Mouse (Mus musculus) hindlimb bud, embryonic 11.5 days (tissue): ENCODE data around the gene Hba-a1.
"Not testable (repeated sequence)": the region's sequence is repeated elsewhere in the genome, so short reads cannot be mapped to it uniquely, and the experiment has no call there.

Source experiments
- DNase-seq: peaks from one replicate; pipeline ENCODE4 v3.0.0-alpha.2; 2012; ENCODE audit warnings: low read depth, low spot score; ENCODE audit errors: extremely low spot score

Hba-a1 gene

DNA sequence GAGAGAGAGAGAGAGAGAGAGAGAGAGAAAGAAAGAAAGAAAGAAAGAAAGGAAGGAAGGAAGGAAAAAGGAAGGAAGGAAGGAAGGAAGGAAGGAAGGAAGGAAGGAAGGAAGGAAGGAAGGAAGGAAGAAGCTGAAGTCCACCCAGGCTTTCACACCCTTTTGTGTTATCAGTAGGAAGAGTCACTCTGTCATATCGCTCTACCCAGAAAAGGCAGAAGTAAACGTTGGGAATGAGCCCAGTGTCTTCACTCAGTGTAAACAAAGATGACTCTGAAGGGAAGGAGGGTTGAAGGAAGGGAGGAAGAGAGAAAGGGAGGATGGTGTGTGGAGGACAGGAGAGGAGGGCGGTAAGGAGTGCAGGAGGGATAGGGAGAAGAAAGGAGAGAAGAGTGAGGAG lies 10.2 kb downstream of the Hba-a1 start:
- DNase-seq = not testable (repeated sequence)

DNA sequence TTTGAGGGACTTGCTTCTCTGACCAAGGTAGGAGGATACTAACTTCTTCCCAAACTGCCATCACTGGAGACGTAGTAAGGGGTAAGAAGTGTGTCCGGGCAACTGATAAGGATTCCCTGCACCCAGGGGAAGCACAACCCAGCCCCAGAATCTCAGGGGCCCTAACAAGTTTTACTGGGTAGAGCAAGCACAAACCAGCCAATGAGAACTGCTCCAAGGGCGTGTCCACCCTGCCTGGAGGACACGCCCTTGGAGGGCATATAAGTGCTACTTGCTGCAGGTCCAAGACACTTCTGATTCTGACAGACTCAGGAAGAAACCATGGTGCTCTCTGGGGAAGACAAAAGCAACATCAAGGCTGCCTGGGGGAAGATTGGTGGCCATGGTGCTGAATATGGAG lies 12.9 kb downstream of the Hba-a1 start, which contains the start of gene Hba-a2:
Hba-a2 (plus strand) TSS at position 287 of the 400 bp plus-strand sequence.
- not testable (repeated sequence) for DNase-seq

DNA sequence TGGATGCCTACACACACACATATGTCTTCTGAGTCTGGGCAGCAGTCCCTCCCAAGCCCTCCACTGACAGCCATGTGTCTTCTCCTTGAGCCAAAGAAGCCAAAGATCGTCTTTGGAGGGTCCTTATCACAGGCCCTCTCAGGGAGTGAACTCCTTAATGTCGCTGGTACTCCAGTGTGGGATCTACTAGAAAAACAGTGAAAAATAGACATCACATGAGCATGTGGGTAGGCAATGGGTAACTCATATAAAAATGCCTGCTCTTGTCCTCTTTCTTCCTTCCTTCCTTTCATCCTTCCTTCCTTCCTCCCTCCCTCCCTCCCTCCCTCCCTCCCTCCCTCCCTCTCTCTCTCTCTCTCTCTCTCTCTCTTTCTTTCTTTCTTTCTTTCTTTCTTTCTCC lies 14.1 kb downstream of the Hba-a1 start:
- DNase-seq = not testable (repeated sequence)

DNA sequence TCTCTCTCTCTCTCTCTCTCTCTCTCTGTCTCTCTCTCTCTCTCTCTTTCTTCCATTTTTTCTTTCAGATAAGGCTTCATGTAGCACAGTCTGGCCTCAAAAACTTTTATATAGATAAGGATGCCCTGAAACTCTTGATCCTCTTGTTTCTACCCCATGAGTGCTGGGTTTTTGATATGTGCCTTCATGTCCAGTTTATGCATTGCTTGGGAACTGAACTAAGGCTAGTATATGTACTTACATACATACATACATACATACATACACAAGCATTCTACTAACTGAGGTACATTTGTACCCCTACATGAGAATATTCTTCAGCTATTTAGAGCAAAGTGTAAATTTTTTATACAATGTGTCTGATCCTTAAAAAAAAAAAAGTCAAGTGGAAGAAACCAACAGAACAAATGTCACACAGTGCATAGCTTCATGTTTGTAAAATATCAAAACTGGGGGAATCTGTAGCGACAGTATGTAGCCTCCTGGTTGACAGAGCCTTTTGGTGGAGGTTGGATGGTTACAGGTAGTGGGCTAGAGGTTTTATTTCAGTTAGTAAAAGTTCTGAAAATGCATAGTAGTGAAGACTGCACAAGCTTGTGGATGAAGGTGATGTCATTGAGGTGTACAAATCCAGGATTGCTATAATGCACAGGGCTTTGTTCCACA lies 14.7 kb downstream of the Hba-a1 start:
- DNase-seq = no peak

DNA sequence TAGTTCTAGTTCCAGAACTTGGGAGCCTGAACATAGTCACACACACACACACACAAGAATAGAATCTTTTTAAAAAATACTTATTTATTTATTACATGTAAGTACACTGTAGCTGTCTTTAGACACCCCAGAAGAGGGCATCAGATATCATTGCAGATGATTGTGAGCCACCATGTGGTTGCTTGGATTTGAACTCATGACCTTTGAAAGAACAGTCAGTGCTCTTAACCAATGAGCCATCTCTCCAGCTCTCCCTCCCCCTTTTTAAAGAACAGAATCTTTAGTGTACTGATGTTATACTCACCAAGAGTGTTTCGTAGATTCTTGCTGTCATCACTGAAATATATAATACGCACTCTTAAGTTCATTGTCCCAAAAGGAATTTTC lies 15.2 kb downstream of the Hba-a1 start:
- no peak for DNase-seq

DNA sequence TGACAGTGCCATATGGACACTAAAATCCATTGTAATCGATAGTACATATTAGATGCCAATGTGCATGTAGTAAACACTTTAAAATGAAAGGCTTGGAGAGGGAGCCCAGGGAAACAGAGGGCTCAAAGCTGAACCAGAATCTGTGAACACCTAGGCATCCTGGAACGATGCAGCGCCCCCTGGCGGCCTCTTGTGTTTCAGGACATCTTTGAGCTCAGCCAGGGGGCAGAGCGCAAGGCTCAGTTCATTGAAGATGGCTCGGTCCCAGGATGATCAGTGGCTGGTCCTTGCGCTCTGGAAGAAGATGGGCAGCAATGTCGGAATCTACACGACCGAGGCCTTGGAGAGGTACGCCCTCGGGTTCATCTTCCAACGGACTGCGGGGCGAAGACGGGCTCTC lies 16.6 kb downstream of the Hba-a1 start, which contains the start of gene Hbq1a:
Hbq1a (plus strand) TSS at position 205 of the 400 bp plus-strand sequence.
- not testable (repeated sequence) for DNase-seq

DNA sequence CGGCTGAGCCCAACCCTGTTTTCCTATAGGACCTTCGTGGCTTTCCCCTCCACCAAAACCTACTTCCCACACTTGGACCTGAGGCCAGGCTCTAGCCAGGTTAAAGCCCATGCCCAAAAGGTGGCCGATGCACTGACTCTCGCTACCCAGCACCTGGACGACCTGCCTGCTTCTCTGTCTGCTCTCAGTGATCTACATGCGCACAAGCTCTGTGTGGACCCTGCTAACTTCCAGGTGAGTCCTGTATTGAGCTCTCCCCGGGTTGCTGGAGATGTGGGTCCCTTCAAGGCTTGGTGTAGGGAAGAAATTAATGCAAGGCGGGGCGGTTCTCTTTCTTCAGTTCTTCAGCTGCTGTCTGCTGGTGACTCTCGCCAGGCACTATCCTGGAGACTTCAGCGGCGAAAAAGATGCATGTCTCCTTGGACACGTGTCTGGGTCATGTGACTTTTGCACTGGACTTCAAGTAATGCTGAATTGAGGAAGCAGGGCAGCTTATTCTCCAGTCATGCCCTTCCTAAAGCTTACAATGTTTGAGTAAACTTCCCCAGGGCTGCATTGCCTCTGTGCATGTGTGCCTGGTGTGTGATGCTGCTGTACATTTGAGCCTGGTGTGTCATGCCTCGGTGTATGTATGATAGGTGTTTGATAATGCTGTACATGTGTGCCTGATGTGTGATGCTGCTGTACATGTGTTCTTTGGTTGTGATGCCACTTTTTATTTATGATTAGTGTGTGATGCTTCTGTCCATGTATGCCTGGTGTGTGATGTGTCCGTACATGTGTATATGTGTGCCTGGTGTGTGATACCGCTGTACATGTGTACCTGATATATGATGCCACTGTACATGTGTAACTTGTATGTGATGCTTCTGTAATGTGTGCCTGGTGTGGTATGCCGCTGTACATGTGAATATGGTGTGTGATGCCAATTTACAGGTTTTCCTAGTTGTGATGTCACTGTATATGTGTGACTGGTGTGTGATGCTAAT lies 17.3 kb downstream of the Hba-a1 start:
- no peak for DNase-seq

DNA sequence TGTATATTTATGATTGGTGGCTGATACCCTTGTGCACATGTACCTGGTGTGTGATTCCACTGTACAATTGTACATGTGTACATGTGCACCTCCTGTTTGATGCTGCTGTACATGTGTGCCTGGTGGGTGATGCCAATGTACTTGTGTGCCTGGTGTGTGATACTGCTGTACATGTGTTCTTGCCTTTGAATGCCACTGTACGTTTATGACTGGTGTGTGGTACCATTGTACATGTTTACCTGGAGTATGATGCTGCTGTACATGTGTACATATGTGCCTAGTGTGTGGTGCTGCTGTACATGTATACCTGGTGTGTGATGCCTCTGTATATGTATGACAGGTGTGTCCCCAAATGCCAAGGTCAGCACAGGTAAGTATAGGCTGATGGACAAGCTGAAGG lies 18.2 kb downstream of the Hba-a1 start:
- no peak for DNase-seq

DNA sequence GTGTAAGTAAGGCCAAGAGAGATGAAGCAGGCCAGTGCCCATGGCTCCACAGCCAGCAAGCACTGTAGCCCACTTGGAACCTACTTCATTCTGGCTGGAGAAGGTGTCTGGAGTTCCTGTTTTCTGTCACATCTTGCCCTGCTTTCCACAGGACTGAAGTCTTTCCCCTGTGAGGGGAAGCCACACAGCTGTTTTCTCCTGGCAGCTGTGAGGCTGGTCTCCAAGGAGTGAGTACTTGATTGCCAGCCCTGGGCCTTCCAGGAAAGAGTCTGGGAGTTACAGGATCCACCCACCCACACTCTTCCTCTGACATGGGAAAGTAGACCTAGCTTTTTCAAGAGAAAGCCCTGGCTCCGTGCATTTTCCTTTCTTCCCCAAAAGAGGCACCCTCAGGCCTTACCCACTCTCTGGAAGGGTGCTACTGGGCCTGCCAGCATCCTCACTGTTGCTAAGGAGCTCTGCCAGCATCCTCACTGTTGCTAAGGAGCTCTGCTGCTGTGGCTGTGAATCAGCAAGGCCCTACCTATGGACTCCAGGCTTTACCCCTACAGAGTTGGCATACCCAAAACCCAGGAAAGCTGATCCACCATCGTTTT lies 19.6 kb downstream of the Hba-a1 start:
- no peak for DNase-seq

DNA sequence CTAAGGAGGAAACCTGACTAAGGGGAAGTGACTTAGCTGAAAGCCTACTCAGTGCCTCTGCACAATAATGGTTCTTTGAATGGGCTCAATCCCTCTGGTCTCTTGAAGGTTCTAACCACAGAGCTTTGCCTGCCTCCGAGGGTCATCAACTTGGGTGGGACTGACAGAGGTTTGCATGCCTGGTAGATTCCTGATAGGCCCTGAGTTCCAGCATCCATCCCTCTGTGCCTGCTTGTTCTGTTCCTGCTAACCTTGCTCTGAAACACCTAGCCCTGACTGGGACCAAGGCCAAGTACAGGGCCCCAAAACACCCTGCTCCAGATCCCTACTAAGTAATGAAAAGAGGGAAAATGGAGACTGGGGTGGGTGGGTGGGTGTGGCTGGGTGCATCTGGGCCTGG lies 20.1 kb downstream of the Hba-a1 start:
- DNase-seq = no peak

DNA sequence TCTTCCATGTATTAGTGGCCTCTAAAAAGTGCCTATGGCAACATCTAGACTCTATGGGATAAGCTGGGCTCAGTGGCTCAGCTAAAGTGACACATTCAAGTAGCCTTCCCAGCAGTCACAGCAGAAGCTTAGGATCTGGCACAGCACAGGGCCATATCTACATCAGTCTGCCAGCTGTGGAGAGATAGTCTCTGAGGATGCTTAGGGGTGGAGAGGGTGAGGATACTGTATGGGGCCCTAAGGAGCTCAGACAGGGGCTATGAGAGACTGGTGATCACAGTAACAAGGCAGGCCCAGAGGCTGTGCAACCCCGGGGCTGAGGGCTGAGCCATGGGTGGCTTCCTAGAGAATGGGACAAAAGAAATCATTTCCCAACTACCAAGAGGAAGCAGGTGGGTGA lies 23.7 kb downstream of the Hba-a1 start:
- no peak for DNase-seq

DNA sequence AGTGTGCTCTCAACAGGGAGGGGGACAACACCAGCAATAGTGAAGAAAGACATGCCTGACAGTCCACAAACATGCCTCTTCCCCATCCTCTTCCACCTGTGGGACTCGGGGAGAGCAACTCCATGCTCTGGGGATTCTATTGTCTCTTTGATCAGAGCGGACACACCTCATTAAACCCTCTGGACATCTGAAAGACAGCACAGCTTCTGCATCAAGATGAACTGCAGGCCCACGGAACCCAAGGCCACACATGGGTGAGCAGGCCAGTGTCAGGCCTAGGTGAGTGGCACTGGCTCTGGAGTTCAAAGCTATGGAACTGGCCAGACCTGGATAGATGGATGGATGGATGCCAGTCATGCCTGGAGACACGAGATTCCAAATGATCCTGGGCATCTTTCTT lies 26.1 kb downstream of the Hba-a1 start:
- DNase-seq = no peak

DNA sequence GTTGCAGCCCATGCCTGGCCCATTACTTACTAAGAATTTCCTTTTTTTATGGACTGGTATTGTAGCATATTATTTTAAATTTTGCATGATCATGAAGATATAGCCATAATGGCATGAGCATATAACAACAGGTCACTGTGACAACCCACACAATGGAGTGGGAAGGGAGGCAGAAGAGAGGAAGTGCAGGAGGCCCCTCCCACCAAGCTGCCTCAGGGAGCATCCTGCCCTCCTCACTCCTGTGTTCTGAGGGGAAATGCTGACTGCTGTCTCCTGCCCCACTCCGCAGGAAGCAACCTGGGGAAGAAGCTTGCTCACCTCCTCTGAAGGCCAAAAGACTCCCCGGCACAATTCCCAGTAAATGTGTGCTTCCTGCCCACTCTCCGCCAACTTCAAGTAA lies 26.6 kb downstream of the Hba-a1 start:
- DNase-seq = no peak

DNA sequence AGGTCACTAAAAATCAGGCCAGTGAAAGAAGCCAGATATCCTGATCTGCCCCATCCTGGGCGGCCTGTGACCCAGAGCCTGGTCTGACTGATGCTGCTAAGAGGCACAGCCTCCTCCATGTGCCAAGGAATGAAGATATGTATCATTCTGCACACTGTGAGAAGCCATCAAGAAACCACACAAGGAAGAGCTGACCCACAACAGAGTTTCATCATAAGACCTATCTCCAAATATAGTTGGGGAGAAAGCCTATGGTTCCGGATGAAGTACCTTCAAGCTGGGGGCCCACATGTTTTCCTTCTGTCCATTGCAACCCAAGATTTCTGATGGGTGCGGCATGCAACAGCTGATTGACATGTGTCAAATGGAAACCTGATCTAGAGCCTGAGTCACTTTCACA lies 32.7 kb downstream of the Hba-a1 start:
- no peak for DNase-seq

DNA sequence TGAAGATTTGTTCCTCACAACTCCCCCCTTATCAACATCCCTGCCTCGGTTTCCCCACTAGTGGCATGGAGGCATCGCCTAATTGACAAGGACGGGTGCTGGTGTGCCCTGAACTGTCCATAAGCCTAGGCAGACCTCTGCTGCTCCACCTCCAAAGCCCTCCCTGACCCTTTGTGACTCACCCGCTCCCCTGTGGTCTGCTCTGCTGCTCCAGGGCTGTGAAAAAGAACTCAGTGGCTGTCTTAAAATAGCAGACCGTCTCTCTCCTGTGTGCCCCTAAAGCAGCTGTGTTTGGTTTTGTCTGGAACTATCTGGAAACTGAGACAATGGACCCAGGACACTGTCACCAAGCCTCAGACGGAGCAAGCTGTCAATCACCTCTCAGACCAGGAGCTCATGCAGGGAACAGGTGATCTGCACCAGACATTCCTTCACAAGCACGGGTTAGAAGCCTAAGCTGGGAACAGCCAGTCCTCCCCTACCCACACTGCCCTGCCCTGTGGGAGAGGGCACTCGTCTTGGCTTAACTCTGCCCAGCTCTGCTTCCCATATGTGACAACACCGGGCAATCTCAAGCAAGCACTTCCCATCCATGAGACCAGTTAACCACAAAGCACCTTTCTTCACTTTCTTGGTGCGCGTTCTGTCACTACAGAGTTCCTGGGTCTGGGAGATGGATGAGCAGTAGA lies 37.3 kb downstream of the Hba-a1 start:
- no peak for DNase-seq

DNA sequence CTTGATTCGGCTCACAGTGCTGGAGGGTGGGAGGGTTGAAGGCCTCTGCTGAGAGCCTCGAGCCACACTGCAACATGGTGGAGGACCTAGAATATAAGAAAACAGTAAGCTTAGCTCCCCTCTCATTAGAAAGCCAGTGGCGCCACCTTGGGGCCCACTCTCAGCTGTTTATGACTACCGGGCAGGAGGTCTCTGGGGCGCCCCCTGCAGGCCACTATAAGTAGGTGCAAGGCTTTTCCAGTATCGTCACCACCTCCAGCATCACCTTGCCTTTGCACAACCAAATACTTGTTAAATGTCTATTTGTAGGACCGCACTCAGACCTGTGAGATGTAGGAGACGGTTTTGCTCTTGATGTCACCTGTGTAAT lies 37.9 kb downstream of the Hba-a1 start:
- no peak for DNase-seq

DNA sequence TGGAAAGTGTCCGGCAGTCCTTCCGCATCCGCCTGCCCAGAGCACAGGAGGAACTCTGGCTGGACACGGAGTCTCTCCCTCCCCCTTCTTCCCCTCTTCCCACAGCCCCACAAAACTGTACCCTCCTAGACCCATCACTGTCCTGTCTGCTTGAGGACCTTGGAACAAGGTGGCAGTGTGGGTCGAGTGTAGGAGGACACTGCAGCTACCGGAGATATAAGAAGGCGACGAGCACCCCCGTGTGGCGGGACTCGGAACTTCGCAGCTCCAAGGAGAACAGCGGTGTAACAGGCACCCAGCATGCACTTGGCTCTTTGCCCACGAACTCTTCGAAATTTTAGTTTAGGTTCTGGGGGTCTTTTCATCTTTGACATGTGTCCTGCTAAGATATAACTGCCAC lies 41.3 kb downstream of the Hba-a1 start:
- peak; percentile 57 for DNase-seq

DNA sequence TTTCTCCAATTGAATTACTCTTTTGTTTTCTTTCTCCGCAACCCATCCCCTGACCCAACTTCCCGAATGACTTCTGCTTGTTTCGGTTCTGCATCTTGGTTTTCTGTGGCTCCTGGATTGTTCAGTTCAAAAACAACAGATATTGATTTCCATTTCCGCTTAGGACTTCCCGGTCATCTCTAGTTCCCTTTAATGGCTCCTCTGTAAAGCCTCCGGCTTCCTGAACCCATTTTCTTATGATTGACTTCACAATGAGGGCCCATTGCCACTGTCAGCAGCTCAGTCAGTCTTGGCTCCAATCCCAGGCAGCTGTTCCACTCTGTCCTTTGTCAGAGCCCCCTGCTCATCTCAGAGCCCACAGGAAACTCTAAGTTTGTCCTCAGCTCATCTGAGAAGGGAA lies 47.8 kb downstream of the Hba-a1 start:
- DNase-seq = no peak

DNA sequence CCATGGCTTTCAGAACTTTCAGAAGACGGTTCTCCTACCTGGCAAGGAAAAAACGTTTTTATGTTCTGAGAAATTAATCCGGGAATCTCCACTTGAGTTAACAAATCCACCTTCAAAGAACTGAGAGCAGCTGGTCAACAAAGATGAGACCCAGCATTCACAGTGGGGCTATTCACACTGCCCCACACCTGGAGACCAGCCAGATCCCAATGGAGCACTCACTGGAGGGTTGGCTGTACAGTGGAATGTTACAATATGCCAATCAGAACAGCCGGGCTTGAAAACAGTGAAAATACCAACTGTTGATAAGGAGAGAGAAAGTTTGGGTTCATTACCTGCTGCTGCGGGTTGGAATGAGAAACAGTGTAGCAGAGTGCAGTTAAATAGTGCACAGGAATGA lies 48.5 kb downstream of the Hba-a1 start:
- DNase-seq = no peak

DNA sequence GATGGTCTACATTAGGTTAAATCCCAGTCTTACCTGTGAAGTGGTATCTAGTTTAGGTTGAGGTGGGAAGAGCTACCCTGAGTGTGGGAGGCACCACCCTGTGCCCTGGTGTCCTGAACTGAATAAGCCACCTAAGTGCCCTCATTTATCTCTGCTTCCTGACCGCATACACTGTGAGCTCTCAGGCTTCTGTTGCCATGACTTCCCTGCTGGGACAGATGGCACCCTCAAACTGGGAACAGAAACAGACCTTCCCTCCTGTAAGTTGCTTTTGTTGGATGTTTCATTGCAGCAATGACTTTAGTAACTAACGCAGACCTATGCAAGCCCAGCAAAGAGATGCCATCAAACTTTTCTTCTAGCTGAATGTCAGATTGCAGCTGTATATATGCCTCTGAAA lies 49.9 kb downstream of the Hba-a1 start:
- DNase-seq = no peak
